Mouse (Mus musculus) activated CD4-positive, CD25-positive, alpha-beta regulatory T cell (primary cell): ENCODE measurements around the gene St8sia1. TPM values are rescaled to one million over a fixed set of nuclear protein-coding genes. Genes with fewer than 3 reads are reported as not detected.

ENCODE experiments used
- polyA plus RNA-seq, 2 experiments: library from polyadenylated mRNA; unstranded; fragments of 100-300 nt; shearing (Covaris generic); gene quantifications; one replicate each; pipeline ENCODE4 v1.2.1; 2017

St8sia1 gene
- 1 to 10 TPM; 7.9 to 8.3 TPM for polyA plus RNA-seq

DNA sequence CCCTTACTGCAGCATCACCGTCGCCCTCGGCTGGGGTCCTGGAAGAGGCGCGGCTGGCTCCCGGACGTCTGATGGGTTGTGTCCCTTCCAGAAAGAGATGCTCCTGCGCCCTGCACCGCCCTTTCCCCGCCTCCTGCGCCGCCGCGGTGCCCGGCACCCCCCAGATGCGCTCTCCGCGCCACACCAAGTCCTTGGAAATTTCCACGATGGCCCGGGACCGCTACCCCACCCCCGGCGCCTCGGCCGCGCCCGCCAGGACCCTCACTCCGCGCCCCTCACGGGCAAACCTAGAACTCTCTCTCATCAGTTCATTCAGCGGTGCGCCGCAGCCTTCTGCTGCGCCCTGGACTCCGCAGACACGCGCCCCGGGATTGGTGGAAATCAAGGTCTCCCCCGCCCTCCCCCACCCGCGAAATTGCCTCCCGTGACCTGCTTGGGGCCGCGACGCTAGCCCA is at the start of gene St8sia1:
Gene St8sia1 (minus strand): TSS at position 377 of the 455 bp plus-strand sequence.

GRCm38 (mm10) chr6:142804402-142804801 is 159.8 kb downstream of the St8sia1 start, which contains the start of gene Sult6b2:
Gene Sult6b2 (minus strand): TSS chr6:142804502.

Other genes starting within 250 kb of the St8sia1 start
- 10 to 100 TPM; 94.4 to 96.3 TPM for gene Cmas, start 207.8 kb downstream of the St8sia1 start, polyA plus RNA-seq
- not detected for gene Sult6b2, start 159.9 kb downstream of the St8sia1 start, polyA plus RNA-seq
- gene C2cd5, start 135.7 kb upstream of the St8sia1 start, polyA plus RNA-seq, result 10 to 100 TPM; 56.5 to 67.7 TPM
- 10 to 100 TPM; 52.3 to 61.5 TPM for gene Etnk1, start 202.8 kb upstream of the St8sia1 start, polyA plus RNA-seq